Mouse (Mus musculus): ENCODE measurements around the gene Zfyve21.

The Zfyve21 gene

GRCm38 (mm10) chr12:111845953-111846352, 32.0 kb downstream of the Zfyve21 start:
- DNase-seq = no peak

DNA sequence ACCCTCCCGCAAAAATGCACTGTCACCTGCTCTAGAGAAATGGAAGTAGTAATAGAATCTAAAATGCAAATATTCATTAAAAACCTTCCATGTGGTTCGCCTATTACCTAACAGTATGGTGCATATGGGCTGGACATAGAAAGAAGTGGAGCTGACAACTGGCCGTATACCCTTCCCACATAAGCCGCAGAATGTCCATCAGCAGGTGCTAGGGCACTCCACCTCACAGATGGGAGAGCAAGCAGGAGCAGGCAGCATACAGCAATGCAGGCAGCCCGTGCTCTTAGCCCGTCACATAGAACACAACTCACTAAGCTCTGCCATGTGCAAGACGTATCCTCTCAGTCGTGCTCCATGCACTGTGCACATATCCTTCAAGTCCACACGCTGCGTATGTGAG, 32.8 kb downstream of the Zfyve21 start:
- DNase-seq = no peak

- DNase-seq = no peak
Measured at GRCm38 (mm10) chr12:111848300-111848798, 34.4 kb downstream of the Zfyve21 start.

GRCm38 (mm10) chr12:111851235-111851634, 37.3 kb downstream of the Zfyve21 start:
- DNase-seq = peak; percentile 10

GRCm38 (mm10) chr12:111851745-111852144, 37.8 kb downstream of the Zfyve21 start:
- peak; percentile 35 for DNase-seq

GRCm38 (mm10) chr12:111853011-111853436, 39.1 kb downstream of the Zfyve21 start:
- peak; percentile 50 for DNase-seq

DNA sequence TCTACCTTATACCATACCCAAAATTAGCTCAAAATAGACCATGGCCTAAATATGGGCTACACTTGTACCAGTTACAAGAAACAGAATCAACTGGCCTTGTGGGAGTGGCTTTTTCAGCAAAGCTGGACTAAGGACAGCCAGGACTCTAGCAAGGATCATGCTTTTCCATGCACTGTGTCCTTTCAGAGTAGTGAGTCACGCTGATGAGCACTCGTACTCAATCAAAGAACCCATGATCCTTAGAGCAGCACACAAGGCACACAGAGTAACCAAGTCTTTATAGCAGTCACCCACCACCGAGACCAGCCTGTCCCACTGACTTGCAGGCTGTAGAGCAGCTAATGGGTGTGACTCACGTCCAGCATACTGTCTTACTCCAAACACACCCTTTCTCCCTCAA, 39.6 kb downstream of the Zfyve21 start:
- DNase-seq = no peak

DNA sequence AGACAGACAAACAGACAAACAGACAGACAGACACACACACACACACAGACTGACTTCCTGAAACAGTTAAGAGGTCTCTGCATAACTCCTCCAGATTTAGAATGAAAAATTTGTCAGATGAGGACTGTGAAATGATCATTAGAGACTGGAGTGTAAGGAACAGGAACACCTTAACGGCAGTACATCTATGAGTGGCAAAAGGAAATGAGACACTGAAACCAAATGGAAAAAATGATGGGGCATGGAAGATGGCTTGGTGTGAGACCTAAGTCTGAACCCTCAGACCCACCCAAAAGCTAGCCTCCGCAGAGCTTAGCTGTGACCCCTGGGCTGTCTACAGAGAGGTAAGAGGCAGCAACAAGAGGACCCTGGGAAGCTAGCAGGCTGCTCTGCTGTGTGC, 41.5 kb downstream of the Zfyve21 start:
- no peak for DNase-seq

GRCm38 (mm10) chr12:111864206-111864824, 50.3 kb downstream of the Zfyve21 start:
- no peak for DNase-seq

GRCm38 (mm10) chr12:111869806-111870205, 55.8 kb downstream of the Zfyve21 start:
- DNase-seq = no peak

- DNase-seq = no peak
Measured at GRCm38 (mm10) chr12:111870811-111871210, 56.8 kb downstream of the Zfyve21 start.

DNA sequence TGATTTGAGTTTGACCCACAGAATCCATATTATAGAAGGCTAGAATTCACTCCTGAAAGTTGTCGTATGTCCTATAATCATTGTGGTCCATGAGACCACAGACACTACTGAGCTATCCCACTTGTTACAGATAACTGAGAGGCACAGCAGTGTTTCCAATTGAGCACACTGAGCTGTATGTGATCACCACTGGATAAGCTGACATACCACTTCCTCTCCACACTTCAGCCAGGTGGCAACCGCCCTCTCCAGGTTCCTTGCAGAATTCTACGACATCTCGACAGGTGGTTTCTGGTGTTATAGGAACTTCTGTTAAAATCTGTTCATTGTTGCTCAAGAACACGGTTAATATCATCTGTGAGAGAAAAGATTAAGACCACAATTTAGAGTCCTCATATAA, 58.1 kb downstream of the Zfyve21 start:
- DNase-seq = peak; percentile 21

DNA sequence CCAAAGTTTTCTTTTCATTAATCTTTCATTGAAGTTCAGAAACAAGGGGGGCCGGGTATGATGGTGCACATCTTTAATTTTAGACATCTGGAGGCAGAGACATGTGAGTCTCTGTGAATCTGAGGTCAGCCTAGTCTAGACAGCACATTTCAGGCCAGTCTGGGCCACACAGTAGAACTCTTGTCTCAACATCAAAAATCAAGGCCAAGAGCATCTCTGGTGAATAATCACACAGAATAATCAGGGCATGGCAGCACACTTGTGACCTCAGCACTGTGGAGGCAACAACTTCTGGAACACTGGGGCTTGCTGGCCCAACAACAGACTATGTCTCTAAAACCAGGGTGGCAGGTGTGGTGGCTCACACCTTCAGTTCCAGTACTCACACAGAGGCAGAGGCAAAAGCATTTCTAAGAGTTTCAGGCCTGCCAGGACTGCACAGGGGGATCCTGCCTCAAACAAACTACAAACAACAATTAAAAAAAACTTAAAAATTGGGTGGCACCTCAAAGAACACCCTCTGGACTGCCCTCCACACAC, 60.7 kb downstream of the Zfyve21 start:
- DNase-seq = no peak

- no peak for DNase-seq
Measured at GRCm38 (mm10) chr12:111875499-111875898, 61.5 kb downstream of the Zfyve21 start.

- peak; percentile 82 for DNase-seq
Measured at GRCm38 (mm10) chr12:111878213-111878612, 64.2 kb downstream of the Zfyve21 start.

All from thymus, postnatal 25 days (tissue).